Mouse (Mus musculus) forebrain, embryonic 13.5 days (tissue): ENCODE results near the gene Il2ra. TPM values are rescaled to one million over a fixed set of nuclear protein-coding genes. Genes with fewer than 3 reads are reported as not detected.
"Not testable (repeated sequence)": the region's sequence is repeated elsewhere in the genome, so short reads cannot be mapped to it uniquely, and the experiment has no call there.

Experiments
- ATAC-seq: fragments of 200-750 bp; cut with Nextera tagmentation; 2 replicates; pipeline ENCODE4 v1.8.0; 2017
- H3K27ac ChIP-seq: fragments of 300-500 bp; sonication (generic); 2 replicates; pipeline ENCODE4 v1.5.1; 2015; ENCODE audit warnings: inconsistent platforms, mild to moderate bottlenecking, moderate library complexity
- H3K27me3 ChIP-seq: fragments of 300-500 bp; sonication (generic); 2 replicates; pipeline ENCODE4 v1.6.1; 2015; ENCODE audit warnings: mild to moderate bottlenecking, inconsistent platforms
- H3K36me3 ChIP-seq: fragments of 300-500 bp; sonication (generic); 2 replicates; pipeline ENCODE4 v1.6.1; 2015; ENCODE audit warnings: mild to moderate bottlenecking, inconsistent platforms; ENCODE audit not compliant: poor library complexity, severe bottlenecking
- H3K4me1 ChIP-seq: fragments of 300-500 bp; sonication (generic); 2 replicates; pipeline ENCODE4 v1.6.1; 2015; ENCODE audit warnings: inconsistent platforms
- H3K4me2 ChIP-seq: fragments of 300-500 bp; sonication (generic); 2 replicates; pipeline ENCODE4 v1.6.1; 2015; ENCODE audit warnings: inconsistent platforms, mild to moderate bottlenecking, moderate library complexity
- H3K4me3 ChIP-seq: fragments of 300-500 bp; sonication (generic); 2 replicates; pipeline ENCODE4 v1.5.1; 2015; ENCODE audit warnings: mild to moderate bottlenecking, inconsistent platforms
- H3K9ac ChIP-seq: fragments of 300-500 bp; sonication (generic); 2 replicates; pipeline ENCODE4 v1.6.1; 2015; ENCODE audit warnings: mild to moderate bottlenecking, inconsistent platforms
- H3K9me3 ChIP-seq: fragments of 300-500 bp; sonication (generic); replicated peaks from 2 replicates; pipeline ENCODE4 v1.6.1; 2016; ENCODE audit warnings: inconsistent platforms
- WGBS: fragments of 180-500 bp; shearing (Covaris S2); methylation state at CpG from one replicate; pipeline ENCODE4 v1.1.7; 2015; 5-methylcytosine and 5-hydroxymethylcytosine counted together
- polyA plus RNA-seq: library from polyadenylated mRNA; unstranded; fragments of >200 nt; fragmentation: Nextera tagmentation; extraction: Ambion mirVana; gene quantifications from 2 replicates; pipeline ENCODE4 v1.2.1, GENCODE M21; 2015

Gene Il2ra
- polyA plus RNA-seq: not detected in 2 replicates

GRCm38 (mm10) chr2:11642451-11642941, at the start of gene Il2ra:
Gene Il2ra, plus strand, starts transcription at chr2:11642807.
- Histone ChIP-seq H3K4me2 (no peak within 1 kb of the TSS), H3K4me3 (no peak within 1 kb of the TSS), H3K27ac (no peak within 1 kb of the TSS), H3K36me3 (no peaks in the 10 kb centered on the region), H3K9me3 (no peaks in the 10 kb centered on the region), H3K9ac (no peak within 1 kb of the TSS), H3K27me3 (no peaks in the 10 kb centered on the region), H3K4me1 (no peaks in the 10 kb centered on the region)
- WGBS: 93% methylated on average over 3 of the region's 3 CpGs
- ATAC-seq: no peak

- no peak overlapping the region for H3K9ac ChIP-seq
- H3K36me3 ChIP-seq: peaks cover 81% of the 10 kb centered on the region
- no peaks in the 10 kb centered on the region for H3K27me3 ChIP-seq
- no peak overlapping the region for H3K27ac ChIP-seq
- H3K4me3 ChIP-seq: no peak overlapping the region
- peaks cover 5% of the 10 kb centered on the region for H3K4me1 ChIP-seq
- no peaks in the 10 kb centered on the region for H3K9me3 ChIP-seq
- H3K4me2 ChIP-seq: no peak overlapping the region
- no peak for ATAC-seq
- WGBS: 96% methylated on average over 2 of the region's 2 CpGs
Measured at GRCm38 (mm10) chr2:11596690-11597089, 45.9 kb upstream of the Il2ra start.

GRCm38 (mm10) chr2:11597906-11598305, 44.7 kb upstream of the Il2ra start:
- Histone ChIP-seq H3K9ac (no peak overlapping the region), H3K4me3 (no peak overlapping the region), H3K4me1 (peaks cover 13% of the 10 kb centered on the region), H3K27me3 (no peaks in the 10 kb centered on the region), H3K4me2 (no peak overlapping the region), H3K9me3 (no peaks in the 10 kb centered on the region), H3K36me3 (peaks cover 69% of the 10 kb centered on the region), H3K27ac (no peak overlapping the region)
- ATAC-seq: no peak
- 97% methylated on average over 7 of the region's 7 CpGs for WGBS

GRCm38 (mm10) chr2:11601795-11602194, 40.8 kb upstream of the Il2ra start:
- Histone ChIP-seq H3K27ac (no peak overlapping the region), H3K4me1 (peaks cover 13% of the 10 kb centered on the region), H3K36me3 (peaks cover 37% of the 10 kb centered on the region), H3K9me3 (no peaks in the 10 kb centered on the region), H3K27me3 (no peaks in the 10 kb centered on the region), H3K4me3 (peak overlapping the region; percentile 94), H3K9ac (peak overlapping the region; percentile 98), H3K4me2 (peak overlapping the region; percentile 87)
- ATAC-seq: no peak
- WGBS: 86% methylated on average over 6 of the region's 6 CpGs

GRCm38 (mm10) chr2:11602506-11603489, 39.8 kb upstream of the Il2ra start:
- H3K9ac ChIP-seq: peak overlapping the region; percentile 98
- peak overlapping the region; percentile 59 for H3K27ac ChIP-seq
- H3K4me3 ChIP-seq: peak overlapping the region; percentile 94
- ATAC-seq: peak; percentile 100
- no peaks in the 10 kb centered on the region for H3K9me3 ChIP-seq
- WGBS: 1% methylated on average over 54 of the region's 78 CpGs
- H3K4me2 ChIP-seq: peak overlapping the region; percentile 87
- peaks cover 13% of the 10 kb centered on the region for H3K4me1 ChIP-seq
- H3K27me3 ChIP-seq: no peaks in the 10 kb centered on the region
- H3K36me3 ChIP-seq: peaks cover 27% of the 10 kb centered on the region

- no peak for ATAC-seq
- Histone ChIP-seq H3K36me3 (peaks cover 15% of the 10 kb centered on the region), H3K27ac (peak within 1 kb of the TSS; percentile 59), H3K4me1 (peaks cover 13% of the 10 kb centered on the region), H3K4me2 (peak within 1 kb of the TSS; percentile 87), H3K9me3 (no peaks in the 10 kb centered on the region), H3K27me3 (no peaks in the 10 kb centered on the region), H3K4me3 (peak within 1 kb of the TSS; percentile 94), H3K9ac (peak within 1 kb of the TSS; percentile 98)
- 90% methylated on average over 5 of the region's 5 CpGs for WGBS
Measured at GRCm38 (mm10) chr2:11604053-11604452, 38.6 kb upstream of the Il2ra start, which contains the start of gene Rbm17. Gene Rbm17, minus strand, starts transcription at chr2:11604153.

GRCm38 (mm10) chr2:11604911-11605310, 37.7 kb upstream of the Il2ra start:
- Histone ChIP-seq H3K4me2 (no peak overlapping the region), H3K4me3 (no peak overlapping the region), H3K9ac (no peak overlapping the region), H3K27me3 (no peaks in the 10 kb centered on the region), H3K27ac (no peak overlapping the region), H3K36me3 (peaks cover 9% of the 10 kb centered on the region), H3K4me1 (peaks cover 13% of the 10 kb centered on the region), H3K9me3 (no peaks in the 10 kb centered on the region)
- ATAC-seq: no peak

- not testable (repeated sequence) for ATAC-seq
Measured at GRCm38 (mm10) chr2:11606718-11607117, 35.9 kb upstream of the Il2ra start.

GRCm38 (mm10) chr2:11612939-11613338, 29.7 kb upstream of the Il2ra start:
- not testable (repeated sequence) for ATAC-seq, H3K4me3 ChIP-seq, H3K9me3 ChIP-seq, H3K27ac ChIP-seq, H3K36me3 ChIP-seq, H3K4me1 ChIP-seq, H3K9ac ChIP-seq, H3K27me3 ChIP-seq, H3K4me2 ChIP-seq
- 89% methylated on average over 6 of the region's 6 CpGs for WGBS

More at GRCm38 (mm10) chr2:11606718-11607117, 35.9 kb upstream of the Il2ra start:
- H3K9ac ChIP-seq, H3K27ac ChIP-seq, H3K4me2 ChIP-seq, H3K36me3 ChIP-seq, H3K9me3 ChIP-seq, H3K27me3 ChIP-seq, H3K4me3 ChIP-seq, H3K4me1 ChIP-seq: not testable (repeated sequence)
- WGBS: 71% methylated on average over 4 of the region's 4 CpGs

GRCm38 (mm10) chr2:11616846-11617245, 25.8 kb upstream of the Il2ra start:
- H3K27ac ChIP-seq: no peak overlapping the region
- H3K4me3 ChIP-seq: no peak overlapping the region
- no peaks in the 10 kb centered on the region for H3K27me3 ChIP-seq
- no peaks in the 10 kb centered on the region for H3K4me1 ChIP-seq
- no peak overlapping the region for H3K4me2 ChIP-seq
- no peaks in the 10 kb centered on the region for H3K9me3 ChIP-seq
- H3K9ac ChIP-seq: no peak overlapping the region
- WGBS: 89% methylated on average over 9 of the region's 9 CpGs
- H3K36me3 ChIP-seq: no peaks in the 10 kb centered on the region
- no peak for ATAC-seq

- no peaks in the 10 kb centered on the region for H3K27me3 ChIP-seq
- H3K9me3 ChIP-seq: no peaks in the 10 kb centered on the region
- H3K36me3 ChIP-seq: no peaks in the 10 kb centered on the region
- no peak overlapping the region for H3K27ac ChIP-seq
- WGBS: 81% methylated on average over 2 of the region's 2 CpGs
- H3K4me3 ChIP-seq: no peak overlapping the region
- no peak overlapping the region for H3K4me2 ChIP-seq
- no peak for ATAC-seq
- H3K4me1 ChIP-seq: no peaks in the 10 kb centered on the region
- no peak overlapping the region for H3K9ac ChIP-seq
Measured at GRCm38 (mm10) chr2:11619598-11619997, 23.0 kb upstream of the Il2ra start.

GRCm38 (mm10) chr2:11623173-11623572, 19.4 kb upstream of the Il2ra start:
- no peaks in the 10 kb centered on the region for H3K27me3 ChIP-seq
- WGBS: 91% methylated on average over 8 of the region's 8 CpGs
- H3K27ac ChIP-seq: no peak overlapping the region
- ATAC-seq: no peak
- no peak overlapping the region for H3K4me3 ChIP-seq
- H3K9ac ChIP-seq: no peak overlapping the region
- no peaks in the 10 kb centered on the region for H3K4me1 ChIP-seq
- no peak overlapping the region for H3K4me2 ChIP-seq
- H3K36me3 ChIP-seq: no peaks in the 10 kb centered on the region
- H3K9me3 ChIP-seq: no peaks in the 10 kb centered on the region
